Mouse (Mus musculus): ENCODE data around the gene Nprl2.
A peak's percentile ranks its signal among the peaks of the same experiment; 100 is the strongest.

Nprl2 gene

GRCm38 (mm10) chr9:107541474-107542351 is at the start of gene Nprl2, which contains the start of gene Cyb561d2:
Nprl2 (plus strand) TSS chr9:107542226.
Cyb561d2 (minus strand) TSS chr9:107542193.
- peak; percentile 79 for DNase-seq (ENCODE audit: low spot score)

- no peak for DNase-seq (ENCODE audit: low spot score)
Observed at GRCm38 (mm10) chr9:107493511-107493910, 48.5 kb upstream of the Nprl2 start.

GRCm38 (mm10) chr9:107494238-107494637 is 47.8 kb upstream of the Nprl2 start:
- no peak for DNase-seq (ENCODE audit: low spot score)

GRCm38 (mm10) chr9:107496359-107496758 is 45.7 kb upstream of the Nprl2 start:
- no peak for DNase-seq (ENCODE audit: low spot score)

GRCm38 (mm10) chr9:107500708-107501286 is 41.2 kb upstream of the Nprl2 start:
- no peak for DNase-seq (ENCODE audit: low spot score)

GRCm38 (mm10) chr9:107502131-107502846 is 39.7 kb upstream of the Nprl2 start:
- no peak for DNase-seq (ENCODE audit: low spot score)

GRCm38 (mm10) chr9:107504662-107505537 is 37.1 kb upstream of the Nprl2 start:
- DNase-seq (ENCODE audit: low spot score) = no peak

- DNase-seq (ENCODE audit: low spot score) = no peak
Observed at GRCm38 (mm10) chr9:107508266-107508665, 33.8 kb upstream of the Nprl2 start.

GRCm38 (mm10) chr9:107510384-107511100 is 31.5 kb upstream of the Nprl2 start:
- no peak for DNase-seq (ENCODE audit: low spot score)

- no peak for DNase-seq (ENCODE audit: low spot score)
Observed at GRCm38 (mm10) chr9:107511436-107511835, 30.6 kb upstream of the Nprl2 start.

GRCm38 (mm10) chr9:107512326-107512725 is 29.7 kb upstream of the Nprl2 start:
- DNase-seq (ENCODE audit: low spot score) = no peak

- peak; percentile 74 for DNase-seq (ENCODE audit: low spot score)
Observed at GRCm38 (mm10) chr9:107514303-107514955, 27.6 kb upstream of the Nprl2 start.

- no peak for DNase-seq (ENCODE audit: low spot score)
Observed at GRCm38 (mm10) chr9:107520331-107520730, 21.7 kb upstream of the Nprl2 start.

- DNase-seq (ENCODE audit: low spot score) = no peak
Observed at GRCm38 (mm10) chr9:107521190-107521589, 20.8 kb upstream of the Nprl2 start.

GRCm38 (mm10) chr9:107521711-107522399 is 20.2 kb upstream of the Nprl2 start:
- no peak for DNase-seq (ENCODE audit: low spot score)

GRCm38 (mm10) chr9:107522400-107522711 is 19.7 kb upstream of the Nprl2 start:
- no peak for DNase-seq (ENCODE audit: low spot score)

- DNase-seq (ENCODE audit: low spot score) = peak; percentile 71
Observed at GRCm38 (mm10) chr9:107526198-107527026, 15.6 kb upstream of the Nprl2 start.

- DNase-seq (ENCODE audit: low spot score) = peak; percentile 88
Observed at GRCm38 (mm10) chr9:107533791-107534407, 8.1 kb upstream of the Nprl2 start, which contains the start of gene Tmem115. Tmem115 (plus strand) TSS chr9:107533945.

Measured in c-Kit-positive CD71-positive TER-119-positive erythroid progenitor cells, embryonic 14.5 days (primary cell).